Mouse (Mus musculus): ENCODE measurements around the gene Csrnp3.

DNA sequence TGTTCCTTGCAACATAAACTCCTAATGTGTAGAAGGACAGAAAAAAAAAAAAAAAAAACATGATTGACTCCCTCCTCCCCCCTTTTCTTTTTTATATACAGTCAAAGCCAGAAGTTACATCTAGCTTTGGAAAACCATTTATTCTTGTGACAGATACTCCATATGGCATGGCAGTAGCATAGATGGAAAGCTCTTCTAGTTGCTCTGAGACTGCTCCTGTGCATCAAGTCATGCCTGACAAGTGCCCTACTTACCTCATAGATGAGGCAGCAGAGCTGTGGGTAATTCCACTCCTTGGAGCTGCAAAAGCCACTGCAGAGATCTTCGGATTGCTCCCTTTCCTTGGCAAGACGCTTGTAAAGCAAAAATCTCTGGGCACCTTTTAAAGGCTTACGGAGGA, 143.2 kb downstream of the Csrnp3 start:
- TF ChIP-seq POLR2A (IDR thresholded peaks at IDR 0.05; ENCODE audit: low read depth, low read length) (no peak), CTCF (conservative IDR thresholded peaks at IDR 0.05; ENCODE audit: insufficient read depth, insufficient read length, low read depth, low read length) (no peak)
